Mouse (Mus musculus) left cerebral cortex, adult 9 months (tissue): ENCODE measurements at regions not wholly inside any gene's neighbourhood (a gene's known extent, or its start where the extent isn't known, plus 50 kb on each side); places are given as distances from the start of the nearest gene placed in this dataset.

Experiments
- DNase-seq, 2 experiments: peaks; one replicate each; pipeline ENCODE4 v3.0.0; 2022; ENCODE audit warnings: low spot score in 2 of 2

GRCm38 (mm10) chr7:95688151-95689146 is 482.6 kb upstream of the Tenm4 start:
- peak in 1 of 2 experiments; percentile 4 for DNase-seq

- DNase-seq: no peak
These were observed 481.7 kb upstream of the Tenm4 start for GRCm38 (mm10) chr7:95689161-95689833.

GRCm38 (mm10) chr7:95699506-95699905 is 471.5 kb upstream of the Tenm4 start:
- peak in 1 of 2 experiments; percentile 3 for DNase-seq

- no peak for DNase-seq
These were observed 461.0 kb upstream of the Tenm4 start for GRCm38 (mm10) chr7:95710088-95710487.

- no peak for DNase-seq
These were observed 451.0 kb upstream of the Tenm4 start for GRCm38 (mm10) chr7:95720083-95720482.

GRCm38 (mm10) chr7:95725716-95726487 is 445.1 kb upstream of the Tenm4 start:
- peak in 1 of 2 experiments; percentile 21 for DNase-seq

- no peak for DNase-seq
These were observed 437.2 kb upstream of the Tenm4 start for GRCm38 (mm10) chr7:95733807-95734206.

GRCm38 (mm10) chr7:95734587-95734986 is 436.5 kb upstream of the Tenm4 start:
- no peak for DNase-seq

- peak in 1 of 2 experiments; percentile 33 for DNase-seq
These were observed 434.3 kb upstream of the Tenm4 start for GRCm38 (mm10) chr7:95736716-95737115.

GRCm38 (mm10) chr7:95738725-95739245 is 432.3 kb upstream of the Tenm4 start:
- no peak for DNase-seq

- DNase-seq: no peak
These were observed 431.3 kb upstream of the Tenm4 start for GRCm38 (mm10) chr7:95739779-95740178.

- DNase-seq: peak in 1 of 2 experiments; percentile 5
These were observed 412.7 kb upstream of the Tenm4 start for GRCm38 (mm10) chr7:95758375-95758774.

GRCm38 (mm10) chr7:95760945-95761661 is 409.9 kb upstream of the Tenm4 start:
- DNase-seq: peak; percentile 36 to 63

- DNase-seq: peak; percentile 53 to 85
These were observed 404.5 kb upstream of the Tenm4 start for GRCm38 (mm10) chr7:95766356-95767150.

- no peak for DNase-seq
These were observed 386.5 kb upstream of the Tenm4 start for GRCm38 (mm10) chr7:95784523-95784922.

GRCm38 (mm10) chr7:95787543-95787942 is 383.5 kb upstream of the Tenm4 start:
- no peak for DNase-seq

- DNase-seq: no peak
These were observed 383.1 kb upstream of the Tenm4 start for GRCm38 (mm10) chr7:95787951-95788350.

GRCm38 (mm10) chr7:95789424-95789823 is 381.6 kb upstream of the Tenm4 start:
- DNase-seq: no peak

GRCm38 (mm10) chr7:95799022-95799421 is 372.0 kb upstream of the Tenm4 start:
- peak in 1 of 2 experiments; percentile 4 for DNase-seq

- DNase-seq: no peak
These were observed 361.4 kb upstream of the Tenm4 start for GRCm38 (mm10) chr7:95809626-95810025.
